Mouse (Mus musculus) stomach, postnatal 0 days (tissue): ENCODE data around the gene Ccdc146. TPM values are rescaled to one million over a fixed set of nuclear protein-coding genes. Genes with fewer than 3 reads are reported as not detected.

Experiments
- ATAC-seq: fragments of 200-750 bp; cut with Nextera tagmentation; 2 replicates; pipeline ENCODE4 v1.8.0; 2017; ENCODE audit not compliant: low FRiP score, low TSS enrichment
- DNase-seq: peaks from one replicate; pipeline ENCODE4 v3.0.0-alpha.2; 2016; ENCODE audit warnings: low spot score
- H3K27ac ChIP-seq: fragments of 300-500 bp; sonication (generic); replicated peaks from 2 replicates; pipeline ENCODE4 v1.5.1; 2014; ENCODE audit warnings: mild to moderate bottlenecking, control low read depth
- H3K27me3 ChIP-seq: fragments of 300-500 bp; sonication (generic); 2 replicates; pipeline ENCODE4 v1.6.1; 2014; ENCODE audit warnings: low read length; ENCODE audit not compliant: control insufficient read depth, insufficient read depth
- H3K36me3 ChIP-seq: fragments of 300-500 bp; sonication (generic); 2 replicates; pipeline ENCODE4 v1.6.1; 2014; ENCODE audit warnings: low read length, mixed read lengths; ENCODE audit not compliant: control insufficient read depth, insufficient read depth
- H3K4me1 ChIP-seq: fragments of 300-500 bp; sonication (generic); replicated peaks from 2 replicates; pipeline ENCODE4 v1.6.1; 2014; ENCODE audit warnings: antibody characterized with exemption; ENCODE audit not compliant: control insufficient read depth, insufficient read depth
- H3K4me2 ChIP-seq: fragments of 300-500 bp; sonication (generic); replicated peaks from 2 replicates; pipeline ENCODE4 v1.6.1; 2014; ENCODE audit warnings: low read depth, mild to moderate bottlenecking, control low read depth, moderate library complexity
- H3K4me3 ChIP-seq: fragments of 300-500 bp; sonication (generic); 2 replicates; pipeline ENCODE4 v1.5.1; 2014; ENCODE audit warnings: low read depth, low read length, control low read depth
- H3K9ac ChIP-seq: fragments of 300-500 bp; sonication (generic); 2 replicates; pipeline ENCODE4 v1.6.1; 2014; ENCODE audit warnings: mild to moderate bottlenecking, low read length, control low read depth, mixed read lengths
- H3K9me3 ChIP-seq: fragments of 300-500 bp; sonication (generic); 2 replicates; pipeline ENCODE4 v1.6.1; 2016; ENCODE audit warnings: low read length; ENCODE audit not compliant: control insufficient read depth
- CTCF ChIP-seq: IDR thresholded peaks from 2 replicates; pipeline ENCODE4 v1.5.1; 2016; ENCODE audit warnings: antibody characterized with exemption, low read depth, mild to moderate bottlenecking, moderate library complexity
- EP300 ChIP-seq: optimal IDR thresholded peaks from 2 replicates; pipeline ENCODE3; 2016; ENCODE audit warnings: antibody characterized with exemption
- WGBS: fragments of 180-500 bp; shearing (Covaris S2); extraction: QIAGEN DNeasy Blood & Tissue Kit; methylation state at CpG from one replicate; pipeline ENCODE4 v1.1.7; 2014; 5-methylcytosine and 5-hydroxymethylcytosine counted together
- polyA plus RNA-seq: library from polyadenylated mRNA; unstranded; fragments of >200 nt; fragmentation: Nextera tagmentation; extraction: Ambion mirVana; gene quantifications from 2 replicates; pipeline ENCODE4 v1.2.1, GENCODE M21; 2015

Gene Ccdc146
- polyA plus RNA-seq, result 0.22 and 0.24 TPM in 2 replicates

- 0% methylated on average over 64 of the region's 68 CpGs for whole genome bisulfite sequencing
- H3K27me3 ChIP-seq, result no peaks in the 10 kb centered on the region
- DNase-seq, result peak; percentile 93
- peak within 1 kb of the TSS; percentile 81 for H3K9ac ChIP-seq
- no peaks in the 10 kb centered on the region; the same call in 1 of the 2 replicates for H3K4me1 ChIP-seq
- peak within 1 kb of the TSS; percentile 76 for H3K4me3 ChIP-seq
- no peaks in the 10 kb centered on the region for H3K36me3 ChIP-seq
- peak within 1 kb of the TSS; percentile 99 for H3K4me2 ChIP-seq
- no peak for TF ChIP-seq EP300
- TF ChIP-seq CTCF, result no peak
- peak within 1 kb of the TSS; percentile 65 for H3K27ac ChIP-seq
- ATAC-seq, result peak; percentile 100
- no peaks in the 10 kb centered on the region for H3K9me3 ChIP-seq
These were observed at the start of gene Ccdc146, which contains the start of gene Fam185a for GRCm38 (mm10) chr5:21424614-21425602. Gene Ccdc146, minus strand, starts transcription at chr5:21424677. Gene Fam185a, plus strand, starts transcription at chr5:21424958.

GRCm38 (mm10) chr5:21468100-21468499 is 43.6 kb upstream of the Ccdc146 start:
- TF ChIP-seq EP300 (no peak), CTCF (no peak)
- H3K4me3 ChIP-seq, result no peak overlapping the region
- ATAC-seq, result no peak
- no peak overlapping the region for H3K9ac ChIP-seq
- no peaks in the 10 kb centered on the region for H3K27me3 ChIP-seq
- no peak for DNase-seq
- H3K4me1 ChIP-seq, result no peaks in the 10 kb centered on the region
- H3K4me2 ChIP-seq, result no peak overlapping the region
- H3K27ac ChIP-seq, result no peak overlapping the region
- WGBS, result 88% methylated on average over 12 of the region's 12 CpGs
- no peaks in the 10 kb centered on the region for H3K36me3 ChIP-seq
- H3K9me3 ChIP-seq, result no peaks in the 10 kb centered on the region

- TF ChIP-seq CTCF (no peak), EP300 (no peak)
- no peak for ATAC-seq
- Histone ChIP-seq H3K36me3 (no peaks in the 10 kb centered on the region), H3K27ac (no peak overlapping the region), H3K27me3 (no peaks in the 10 kb centered on the region), H3K9me3 (no peaks in the 10 kb centered on the region), H3K4me1 (no peaks in the 10 kb centered on the region), H3K9ac (no peak overlapping the region), H3K4me2 (no peak overlapping the region), H3K4me3 (no peak overlapping the region)
- 57% methylated on average over 7 of the region's 7 CpGs for WGBS
- DNase-seq, result no peak
These were observed 42.9 kb upstream of the Ccdc146 start for GRCm38 (mm10) chr5:21467387-21467786.

- TF ChIP-seq EP300 (no peak), CTCF (no peak)
- Histone ChIP-seq H3K4me1 (peaks cover 5% of the 10 kb centered on the region; the same call in 1 of the 2 replicates), H3K9me3 (no peaks in the 10 kb centered on the region), H3K27ac (peak overlapping the region; percentile 53; the same call in 1 of the 2 replicates), H3K9ac (no peak overlapping the region), H3K4me3 (no peak overlapping the region), H3K27me3 (no peaks in the 10 kb centered on the region), H3K4me2 (no peak overlapping the region), H3K36me3 (no peaks in the 10 kb centered on the region)
- peak; percentile 56; the same call in 1 of the 2 replicates for ATAC-seq
- DNase-seq, result no peak
- WGBS, result 27% methylated on average over 8 of the region's 8 CpGs
These were observed 16.5 kb upstream of the Ccdc146 start for GRCm38 (mm10) chr5:21440833-21441530.

GRCm38 (mm10) chr5:21439446-21440110 is 15.1 kb upstream of the Ccdc146 start:
- ATAC-seq, result no peak
- no peak overlapping the region for H3K4me2 ChIP-seq

More at GRCm38 (mm10) chr5:21439446-21440110, 15.1 kb upstream of the Ccdc146 start:
- Histone ChIP-seq H3K9ac (no peak overlapping the region), H3K4me1 (peaks cover 5% of the 10 kb centered on the region; the same call in 1 of the 2 replicates), H3K27ac (no peak overlapping the region), H3K27me3 (no peaks in the 10 kb centered on the region), H3K9me3 (no peaks in the 10 kb centered on the region), H3K4me3 (no peak overlapping the region), H3K36me3 (no peaks in the 10 kb centered on the region)
- no peak for DNase-seq
- 55% methylated on average over 7 of the region's 7 CpGs for whole genome bisulfite sequencing
- TF ChIP-seq CTCF (no peak), EP300 (no peak)
